Mouse (Mus musculus) lung, postnatal 0 days (tissue): ENCODE results near the gene Basp1.

Source experiments
- CTCF ChIP-seq: IDR thresholded peaks from 2 replicates; pipeline ENCODE4 v1.5.1; 2016; ENCODE audit warnings: antibody characterized with exemption, mild to moderate bottlenecking
- EP300 ChIP-seq: IDR thresholded peaks from 2 replicates; pipeline ENCODE4 v1.6.1; 2016; ENCODE audit warnings: antibody characterized with exemption, mild to moderate bottlenecking, control low read depth

- no peak for TF ChIP-seq EP300
- no peak for TF ChIP-seq CTCF
These were observed 36.6 kb downstream of the Basp1 start for GRCm38 (mm10) chr15:25376914-25377313.
